Mouse (Mus musculus) hindbrain, embryonic 16.5 days (tissue): ENCODE results near the gene Pitpnc1. TPM values are rescaled to one million over a fixed set of nuclear protein-coding genes. Genes with fewer than 3 reads are reported as not detected.
"Not testable (repeated sequence)": the region's sequence is repeated elsewhere in the genome, so short reads cannot be mapped to it uniquely, and the experiment has no call there.

Experiments
- ATAC-seq: fragments of 200-750 bp; cut with Nextera tagmentation; 2 replicates; pipeline ENCODE4 v1.8.0; 2017; ENCODE audit warnings: moderate TSS enrichment, moderate library complexity
- H3K27ac ChIP-seq: fragments of 300-500 bp; sonication (generic); 2 replicates; pipeline ENCODE4 v1.5.1; 2014; ENCODE audit warnings: low read depth, mild to moderate bottlenecking, control low read depth, low read length, moderate library complexity
- H3K27me3 ChIP-seq: fragments of 300-500 bp; sonication (generic); replicated peaks from 2 replicates; pipeline ENCODE4 v1.6.1; 2014; ENCODE audit warnings: low read length; ENCODE audit not compliant: control insufficient read depth, insufficient read depth
- H3K36me3 ChIP-seq: fragments of 300-500 bp; sonication (generic); 2 replicates; pipeline ENCODE4 v1.6.1; 2014; ENCODE audit warnings: mild to moderate bottlenecking, low read length, moderate library complexity, mixed read lengths; ENCODE audit not compliant: control insufficient read depth, insufficient read depth
- H3K4me1 ChIP-seq: fragments of 300-500 bp; sonication (generic); 2 replicates; pipeline ENCODE4 v1.6.1; 2014; ENCODE audit warnings: low read depth, low read length; ENCODE audit not compliant: control insufficient read depth, insufficient read depth
- H3K4me2 ChIP-seq: fragments of 300-500 bp; sonication (generic); 2 replicates; pipeline ENCODE4 v1.6.1; 2014; ENCODE audit warnings: mild to moderate bottlenecking, low read length, control low read depth, moderate library complexity
- H3K4me3 ChIP-seq: fragments of 300-500 bp; sonication (generic); 2 replicates; pipeline ENCODE4 v1.5.1; 2014; ENCODE audit warnings: mild to moderate bottlenecking, low read length, control low read depth, moderate library complexity
- H3K9ac ChIP-seq: fragments of 300-500 bp; sonication (generic); 2 replicates; pipeline ENCODE4 v1.6.1; 2014; ENCODE audit warnings: low read depth, mild to moderate bottlenecking, control low read depth, low read length, moderate library complexity
- H3K9me3 ChIP-seq: fragments of 300-500 bp; sonication (generic); 2 replicates; pipeline ENCODE4 v1.6.1; 2014; ENCODE audit warnings: mild to moderate bottlenecking, low read length, moderate library complexity; ENCODE audit not compliant: control insufficient read depth
- WGBS: fragments of 180-500 bp; shearing (Covaris S2); extraction: QIAGEN DNeasy Blood & Tissue Kit; methylation state at CpG from one replicate; pipeline ENCODE4 v1.1.7; 2014; 5-methylcytosine and 5-hydroxymethylcytosine counted together
- polyA plus RNA-seq: library from polyadenylated mRNA; unstranded; fragments of >200 nt; fragmentation: Nextera tagmentation; extraction: Ambion mirVana; gene quantifications from 2 replicates; pipeline ENCODE4 v1.2.1, GENCODE M21; 2015

Gene Pitpnc1
- polyA plus RNA-seq, result 41.5 and 43.0 TPM in 2 replicates

DNA sequence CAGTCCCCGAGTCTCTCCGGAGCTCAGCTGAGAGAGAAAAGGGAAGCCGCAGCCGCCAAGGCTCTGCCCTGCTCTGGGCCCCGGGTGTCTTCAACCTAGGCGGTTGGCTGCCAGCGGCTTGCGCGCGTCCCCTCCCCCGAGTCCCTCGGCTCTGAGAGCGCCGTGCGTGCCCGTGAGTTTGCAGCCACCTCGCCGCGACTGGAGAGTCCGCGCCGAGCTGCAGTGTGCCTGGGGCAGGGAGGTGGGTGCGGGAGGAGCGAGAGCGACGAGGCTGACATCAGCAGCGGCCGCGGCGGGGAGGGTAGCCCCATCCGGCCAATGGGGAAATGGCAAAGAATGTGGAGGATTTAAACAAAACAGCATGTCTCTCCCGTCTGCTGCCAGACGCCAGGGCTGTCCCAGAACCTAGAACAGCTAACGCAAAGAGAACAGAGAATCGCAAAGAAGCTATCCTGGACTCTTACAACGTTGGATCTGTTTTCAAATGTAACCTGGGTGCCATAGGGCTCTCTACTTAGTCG is at the start of gene Pitpnc1:
Gene Pitpnc1 (minus strand): TSS at position 179 of the 521 bp plus-strand sequence.
- H3K4me2 ChIP-seq, result peak within 1 kb of the TSS; percentile 66
- peak; percentile 91 for ATAC-seq
- under 1% methylated on average over 37 of the region's 37 CpGs for WGBS

DNA sequence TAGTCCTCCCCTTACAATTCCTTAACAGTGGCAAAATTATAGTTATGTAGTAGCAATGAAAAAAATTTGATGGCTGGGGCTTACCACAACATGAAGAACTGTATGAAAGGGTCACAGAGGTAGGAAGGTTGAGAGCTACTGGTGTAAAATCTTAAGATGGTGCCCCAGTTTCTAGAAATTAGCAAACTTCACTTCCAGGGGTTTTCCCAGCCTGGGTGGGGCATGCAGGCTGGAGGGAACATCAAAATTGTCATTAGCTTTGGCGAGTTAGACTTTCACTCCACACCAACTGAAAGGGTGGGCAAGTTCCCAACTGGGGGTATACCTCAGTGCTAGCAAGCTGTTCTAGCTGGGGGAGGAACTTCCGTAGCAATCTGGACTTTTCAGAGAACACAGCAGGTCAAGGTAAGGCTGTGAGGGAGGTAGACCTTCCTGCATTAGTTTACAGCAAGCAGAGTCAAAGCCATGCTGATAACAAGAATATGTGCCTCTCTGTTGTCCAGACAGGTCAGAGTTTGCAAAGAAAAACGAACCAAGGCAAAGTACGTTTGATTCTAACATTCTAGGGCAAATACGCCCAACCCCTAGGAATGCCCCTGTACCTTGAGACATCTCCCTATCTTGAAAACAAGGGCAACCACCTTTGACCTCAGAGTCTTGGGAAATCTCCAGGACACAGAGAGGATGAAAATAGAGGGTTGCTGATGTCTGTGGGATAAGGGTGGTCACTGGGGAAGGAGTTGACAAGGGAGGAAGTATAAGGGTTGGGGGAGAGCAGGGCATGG is 48.3 kb upstream of the Pitpnc1 start:
- ATAC-seq, result no peak
- H3K9me3 ChIP-seq, result no peaks in the 10 kb centered on the region
- H3K27ac ChIP-seq, result no peak overlapping the region
- no peak overlapping the region for H3K9ac ChIP-seq
- no peaks in the 10 kb centered on the region for H3K36me3 ChIP-seq
- 87% methylated on average over 5 of the region's 5 CpGs for WGBS
- no peak overlapping the region for H3K4me3 ChIP-seq
- H3K27me3 ChIP-seq, result no peaks in the 10 kb centered on the region
- no peaks in the 10 kb centered on the region for H3K4me1 ChIP-seq
- H3K4me2 ChIP-seq, result no peak overlapping the region

More for the DNA sequence above, at the start of gene Pitpnc1:
- H3K9ac ChIP-seq, result peak within 1 kb of the TSS; percentile 92
- H3K9me3 ChIP-seq, result no peaks in the 10 kb centered on the region
- no peaks in the 10 kb centered on the region for H3K27me3 ChIP-seq
- peaks cover 16% of the 10 kb centered on the region for H3K4me1 ChIP-seq
- H3K27ac ChIP-seq, result peak within 1 kb of the TSS; percentile 90
- H3K4me3 ChIP-seq, result peak within 1 kb of the TSS; percentile 82
- no peaks in the 10 kb centered on the region for H3K36me3 ChIP-seq

DNA sequence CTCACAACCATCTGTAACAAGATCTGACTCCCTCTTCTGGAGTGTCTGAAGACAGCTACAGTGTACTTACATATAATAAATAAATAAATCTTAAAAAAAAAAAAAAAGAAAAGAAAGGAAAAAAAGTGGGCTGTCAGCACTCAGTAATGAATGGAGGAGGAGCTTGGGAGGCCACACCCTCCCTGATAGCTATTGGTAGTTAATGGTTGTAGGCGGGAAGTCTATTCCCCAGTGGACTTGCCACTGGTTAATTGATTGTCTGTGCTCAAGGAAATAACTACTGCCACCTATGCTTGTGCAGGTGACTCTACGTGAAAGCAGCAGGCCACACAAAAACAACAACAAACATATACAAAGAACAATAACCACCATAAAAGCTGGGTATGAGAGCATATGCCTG is 45.9 kb upstream of the Pitpnc1 start:
- Histone ChIP-seq H3K4me1 (peaks cover 2% of the 10 kb centered on the region; the same call in 1 of the 2 replicates), H3K27me3 (no peaks in the 10 kb centered on the region), H3K4me2 (no peak overlapping the region), H3K36me3 (no peaks in the 10 kb centered on the region), H3K4me3 (no peak overlapping the region), H3K9ac (no peak overlapping the region), H3K9me3 (no peaks in the 10 kb centered on the region), H3K27ac (no peak overlapping the region)
- 98% methylated on average over 2 of the region's 2 CpGs for WGBS
- no peak for ATAC-seq

DNA sequence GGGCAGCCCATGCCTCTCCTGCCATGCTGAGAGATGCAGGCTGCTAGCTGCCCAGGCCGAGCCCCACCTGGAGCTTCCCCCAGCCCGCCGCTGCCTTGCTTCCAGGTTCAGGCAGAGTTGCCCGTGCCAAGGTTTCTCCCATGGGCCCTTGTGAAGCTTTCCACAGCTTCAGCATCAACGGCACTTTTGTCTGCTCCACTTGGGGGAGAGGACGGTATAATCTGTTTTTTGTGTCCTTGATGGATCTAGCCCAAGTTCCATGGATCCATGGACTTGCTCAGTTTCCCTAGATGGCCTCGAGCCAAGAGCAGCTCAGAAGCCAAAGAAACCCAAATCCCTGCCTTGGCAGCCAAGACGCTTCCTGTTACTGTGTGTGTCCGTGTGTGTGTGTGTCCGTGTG is 42.5 kb upstream of the Pitpnc1 start:
- Histone ChIP-seq H3K36me3 (no peaks in the 10 kb centered on the region), H3K4me3 (no peak overlapping the region), H3K27ac (no peak overlapping the region), H3K9ac (peak overlapping the region; percentile 17; the same call in 1 of the 2 replicates), H3K27me3 (no peaks in the 10 kb centered on the region), H3K9me3 (no peaks in the 10 kb centered on the region), H3K4me2 (peak overlapping the region; percentile 25), H3K4me1 (peaks cover 4% of the 10 kb centered on the region)
- peak; percentile 73 for ATAC-seq
- WGBS, result 45% methylated on average over 10 of the region's 10 CpGs

DNA sequence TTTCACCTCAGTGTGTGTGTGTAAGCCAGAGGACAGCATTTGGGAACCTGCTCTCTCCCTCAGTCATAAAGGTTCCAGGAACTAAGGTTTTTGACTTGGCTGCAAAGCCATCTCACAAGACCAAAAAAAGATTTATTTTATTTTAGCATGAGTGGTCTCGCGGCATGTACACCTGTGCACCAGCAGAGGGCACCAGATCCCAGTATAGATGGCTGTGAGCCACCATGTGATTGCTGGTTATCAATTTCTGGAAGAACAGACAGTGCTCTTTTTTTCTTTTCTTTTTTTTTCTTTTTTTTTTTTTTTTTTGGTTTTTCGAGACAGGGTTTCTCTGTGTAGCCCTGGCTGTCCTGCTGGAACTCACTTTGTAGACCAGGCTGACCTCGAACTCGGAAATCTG is 41.5 kb upstream of the Pitpnc1 start:
- ATAC-seq, H3K27me3 ChIP-seq: not testable (repeated sequence)
- 50% methylated on average over 5 of the region's 5 CpGs for WGBS

DNA sequence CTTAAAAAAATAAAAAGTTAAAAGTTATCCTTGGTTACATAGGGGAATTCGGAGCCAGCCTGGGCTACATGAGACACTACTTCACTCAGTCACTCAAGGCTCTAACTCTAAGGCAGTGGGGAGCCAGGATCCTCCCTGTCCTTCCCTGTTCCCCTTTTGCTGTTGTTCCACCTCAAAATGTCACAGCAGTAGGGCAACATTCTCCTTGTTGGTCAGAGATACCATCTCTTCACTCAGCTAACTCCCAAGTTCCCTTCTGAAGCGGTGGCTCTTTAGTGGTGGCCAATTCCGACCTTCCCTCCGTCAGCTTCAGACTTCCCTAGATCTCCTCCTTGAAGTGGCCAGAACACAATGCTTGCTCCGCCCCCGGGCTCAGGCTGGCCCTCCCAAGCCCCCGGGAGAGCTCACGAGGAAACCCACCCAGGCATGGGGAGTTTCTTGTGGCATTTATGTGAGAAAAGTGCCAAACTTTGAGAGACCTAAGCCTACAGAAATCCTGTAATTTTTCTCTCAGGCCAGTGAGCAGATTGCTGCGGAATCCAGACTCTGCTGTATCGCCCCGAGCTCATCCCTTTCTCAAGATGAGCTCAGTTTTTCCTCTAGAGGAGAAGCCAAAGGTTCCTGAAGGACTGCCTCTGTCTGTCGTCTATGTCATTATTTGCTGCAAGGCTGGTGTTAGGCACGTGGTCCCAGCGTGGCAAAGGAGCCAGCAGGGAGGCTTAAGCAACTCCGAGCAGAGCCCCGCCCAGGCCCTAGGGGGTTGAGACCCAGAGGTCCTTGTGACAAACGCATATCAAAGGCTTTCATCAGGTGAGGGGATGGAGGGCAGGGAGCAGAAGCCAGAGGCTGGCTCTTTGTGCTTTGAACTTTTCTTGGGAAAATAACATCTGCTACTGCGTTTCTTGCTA is 40.1 kb upstream of the Pitpnc1 start:
- no peak for ATAC-seq
- Histone ChIP-seq H3K4me3 (0 out of 2 replicates have a peak overlapping the region, but pooled peaks have one; percentile 5), H3K9ac (no peak overlapping the region; the same call in 1 of the 2 replicates), H3K4me2 (peak overlapping the region; percentile 27), H3K27ac (no peak overlapping the region), H3K9me3 (no peaks in the 10 kb centered on the region), H3K36me3 (no peaks in the 10 kb centered on the region), H3K27me3 (no peaks in the 10 kb centered on the region), H3K4me1 (peaks cover 4% of the 10 kb centered on the region)
- WGBS, result 4% methylated on average over 18 of the region's 18 CpGs

More for the DNA sequence above, 41.5 kb upstream of the Pitpnc1 start:
- H3K4me1 ChIP-seq, H3K27ac ChIP-seq, H3K4me3 ChIP-seq, H3K9me3 ChIP-seq, H3K9ac ChIP-seq, H3K36me3 ChIP-seq, H3K4me2 ChIP-seq: not testable (repeated sequence)

DNA sequence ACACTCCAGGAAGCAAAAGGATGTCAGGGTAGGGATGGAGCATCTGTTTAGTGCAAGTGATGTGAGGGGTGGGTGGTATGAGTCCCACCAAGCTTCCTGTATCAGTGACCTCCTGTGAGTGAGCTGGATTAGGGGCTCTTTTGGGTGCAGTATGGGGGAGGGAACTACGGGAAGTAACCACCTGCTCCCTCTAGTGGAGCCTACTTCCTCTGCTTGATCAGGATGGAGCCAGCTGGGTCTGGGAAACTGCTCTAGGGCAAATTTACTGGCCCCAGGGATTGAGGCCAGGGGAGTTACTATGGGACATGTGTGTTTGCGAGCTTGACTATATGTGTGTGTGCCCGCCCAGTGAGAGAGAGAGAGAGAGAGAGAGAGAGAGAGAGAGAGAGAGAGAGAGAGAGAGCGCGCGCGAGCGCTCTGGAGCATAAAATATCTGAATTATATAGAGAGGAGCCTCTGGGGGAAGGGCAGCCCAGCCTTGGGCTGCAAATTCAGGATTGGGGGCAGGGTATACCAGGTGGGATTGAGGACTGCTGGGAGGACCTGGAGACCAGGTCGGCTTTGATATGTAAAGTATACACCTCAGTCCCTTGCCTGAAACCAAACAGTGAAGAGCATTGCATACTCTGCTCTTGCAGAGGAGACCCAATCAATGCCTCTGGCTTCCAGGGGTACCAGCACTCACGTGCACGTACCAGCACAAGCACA is 39.3 kb upstream of the Pitpnc1 start:
- WGBS, result 10% methylated on average over 11 of the region's 11 CpGs
- no peaks in the 10 kb centered on the region for H3K36me3 ChIP-seq
- peak overlapping the region; percentile 30 for H3K4me2 ChIP-seq
- no peaks in the 10 kb centered on the region for H3K27me3 ChIP-seq
- ATAC-seq, result 0 out of 2 replicates have a peak, but pooled peaks have one; percentile 43
- no peak overlapping the region for H3K9ac ChIP-seq
- no peak overlapping the region for H3K27ac ChIP-seq
- H3K9me3 ChIP-seq, result no peaks in the 10 kb centered on the region
- H3K4me1 ChIP-seq, result peaks cover 4% of the 10 kb centered on the region
- no peak overlapping the region for H3K4me3 ChIP-seq

DNA sequence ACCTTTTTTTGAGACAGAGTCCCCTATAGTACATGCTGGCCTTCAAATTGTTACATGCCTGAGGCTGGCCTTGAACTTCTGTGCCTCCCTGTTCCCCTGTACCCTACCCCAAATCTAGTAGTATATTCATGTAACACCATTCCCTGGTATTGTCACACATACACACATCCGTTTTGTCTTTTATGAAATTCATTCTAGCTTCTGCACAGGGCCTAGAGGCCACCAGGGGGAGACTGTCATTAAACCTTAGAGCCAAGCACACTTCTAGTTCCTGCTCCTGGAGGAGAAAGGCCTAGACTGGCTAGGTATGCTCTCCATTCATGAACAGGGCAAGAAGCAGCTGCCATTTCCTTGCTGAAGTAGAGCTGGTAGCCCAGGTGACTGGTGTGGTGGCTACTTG is 35.8 kb upstream of the Pitpnc1 start:
- no peaks in the 10 kb centered on the region for H3K9me3 ChIP-seq
- no peak overlapping the region for H3K27ac ChIP-seq
- H3K4me2 ChIP-seq, result no peak overlapping the region
- no peak overlapping the region for H3K9ac ChIP-seq
- H3K4me1 ChIP-seq, result peaks cover 2% of the 10 kb centered on the region; the same call in 1 of the 2 replicates
- no peaks in the 10 kb centered on the region for H3K36me3 ChIP-seq
- 63% methylated on average over 1 of the region's 1 CpGs for WGBS
- no peak overlapping the region for H3K4me3 ChIP-seq
- no peaks in the 10 kb centered on the region for H3K27me3 ChIP-seq
- no peak for ATAC-seq
